Mouse (Mus musculus): ENCODE data around the gene Vps51. TPM values are rescaled to one million over a fixed set of nuclear protein-coding genes. Genes with fewer than 3 reads are reported as not detected.

Vps51 gene
- polyA plus RNA-seq, 1 experiment from 2014 or later = 73.2 TPM

Small RNA genes lying within 50 kb of the gene (microRNA-seq; reads per million reads assigned to microRNA genes)
- gene Mir6988 = not detected

Other genes starting within 250 kb of the Vps51 start
- gene Frmd8, start 202.0 kb downstream of the Vps51 start, polyA plus RNA-seq (2014; fragmentation: Nextera tagmentation; extraction: Ambion mirVana) = 9.4 and 12.7 TPM in 2 replicates
- 0.59 and 1.3 TPM in 2 replicates for gene Slc25a45, start 199.4 kb downstream of the Vps51 start, polyA plus RNA-seq (2014; fragmentation: Nextera tagmentation; extraction: Ambion mirVana)
- 11.4 and 12.8 TPM in 2 replicates for gene Tigd3, start 183.1 kb downstream of the Vps51 start, polyA plus RNA-seq (2014; fragmentation: Nextera tagmentation; extraction: Ambion mirVana)
- gene Dpf2, start 164.2 kb downstream of the Vps51 start, polyA plus RNA-seq (2014; fragmentation: Nextera tagmentation; extraction: Ambion mirVana) = 85.3 and 102 TPM in 2 replicates
- gene Cdc42ep2, start 152.4 kb downstream of the Vps51 start, polyA plus RNA-seq (2014; fragmentation: Nextera tagmentation; extraction: Ambion mirVana) = 16.7 and 17.4 TPM in 2 replicates
- gene Pola2, start 113.0 kb downstream of the Vps51 start, polyA plus RNA-seq (2014; fragmentation: Nextera tagmentation; extraction: Ambion mirVana) = 18.0 and 21.6 TPM in 2 replicates
- gene Slc22a20, start 91.1 kb downstream of the Vps51 start, polyA plus RNA-seq (2014; fragmentation: Nextera tagmentation; extraction: Ambion mirVana) = not detected in 2 replicates
- 3.4 and 7.0 TPM in 2 replicates for gene Capn1, start 61.3 kb downstream of the Vps51 start, polyA plus RNA-seq (2014; fragmentation: Nextera tagmentation; extraction: Ambion mirVana)
- gene Syvn1, start 30.7 kb downstream of the Vps51 start, polyA plus RNA-seq (2014; fragmentation: Nextera tagmentation; extraction: Ambion mirVana) = 29.3 and 35.3 TPM in 2 replicates
- gene Mrpl49, start 19.4 kb downstream of the Vps51 start, polyA plus RNA-seq (2014; fragmentation: Nextera tagmentation; extraction: Ambion mirVana) = 63.2 and 65.5 TPM in 2 replicates
- 538 and 563 TPM in 2 replicates for gene Fau, start 19.4 kb downstream of the Vps51 start, polyA plus RNA-seq (2014; fragmentation: Nextera tagmentation; extraction: Ambion mirVana)
- 34.3 and 34.8 TPM in 2 replicates for gene Znhit2, start 16.0 kb downstream of the Vps51 start, polyA plus RNA-seq (2014; fragmentation: Nextera tagmentation; extraction: Ambion mirVana)
- 53.4 and 63.7 TPM in 2 replicates for gene Tm7sf2, start 8.9 kb downstream of the Vps51 start, polyA plus RNA-seq (2014; fragmentation: Nextera tagmentation; extraction: Ambion mirVana)
- gene Tmem262, start 2.8 kb upstream of the Vps51 start, polyA plus RNA-seq (2014; fragmentation: Nextera tagmentation; extraction: Ambion mirVana) = 0.55 TPM in 1 of 2 replicates, not detected in the other
- 1.2 and 1.7 TPM in 2 replicates for gene Gm28374, start 5.0 kb upstream of the Vps51 start, polyA plus RNA-seq (2014; fragmentation: Nextera tagmentation; extraction: Ambion mirVana)
- gene Zfpl1, start 7.7 kb upstream of the Vps51 start, polyA plus RNA-seq (2014; fragmentation: Nextera tagmentation; extraction: Ambion mirVana) = 74.0 and 85.6 TPM in 2 replicates
- 3.0 and 3.5 TPM in 2 replicates for gene Cdca5, start 7.8 kb upstream of the Vps51 start, polyA plus RNA-seq (2014; fragmentation: Nextera tagmentation; extraction: Ambion mirVana)
- not detected in 2 replicates for gene AC131692.1, start 17.2 kb upstream of the Vps51 start, polyA plus RNA-seq (2014; fragmentation: Nextera tagmentation; extraction: Ambion mirVana)
- 0.44 and 0.52 TPM in 2 replicates for gene Naaladl1, start 28.6 kb upstream of the Vps51 start, polyA plus RNA-seq (2014; fragmentation: Nextera tagmentation; extraction: Ambion mirVana)
- 52.1 and 53.1 TPM in 2 replicates for gene Sac3d1, start 41.4 kb upstream of the Vps51 start, polyA plus RNA-seq (2014; fragmentation: Nextera tagmentation; extraction: Ambion mirVana)
- 63.9 and 72.8 TPM in 2 replicates for gene Snx15, start 51.1 kb upstream of the Vps51 start, polyA plus RNA-seq (2014; fragmentation: Nextera tagmentation; extraction: Ambion mirVana)
- not detected in 2 replicates for gene Batf2, start 63.8 kb upstream of the Vps51 start, polyA plus RNA-seq (2014; fragmentation: Nextera tagmentation; extraction: Ambion mirVana)
- gene Arl2, start 64.3 kb upstream of the Vps51 start, polyA plus RNA-seq (2014; fragmentation: Nextera tagmentation; extraction: Ambion mirVana) = 114 and 123 TPM in 2 replicates
- gene Majin, start 107.2 kb upstream of the Vps51 start, polyA plus RNA-seq (2014; fragmentation: Nextera tagmentation; extraction: Ambion mirVana) = 0.21 TPM in 1 of 2 replicates, not detected in the other
- not detected in 2 replicates for gene Gpha2, start 149.1 kb upstream of the Vps51 start, polyA plus RNA-seq (2014; fragmentation: Nextera tagmentation; extraction: Ambion mirVana)
- gene Ppp2r5b, start 158.6 kb upstream of the Vps51 start, polyA plus RNA-seq (2014; fragmentation: Nextera tagmentation; extraction: Ambion mirVana) = 150 and 154 TPM in 2 replicates
- gene Atg2a, start 164.4 kb upstream of the Vps51 start, polyA plus RNA-seq (2014; fragmentation: Nextera tagmentation; extraction: Ambion mirVana) = 16.0 and 16.1 TPM in 2 replicates
- gene Ehd1, start 199.5 kb upstream of the Vps51 start, polyA plus RNA-seq (2014; fragmentation: Nextera tagmentation; extraction: Ambion mirVana) = 53.4 and 74.8 TPM in 2 replicates
- 0.61 and 0.71 TPM in 2 replicates for gene Cdc42bpg, start 229.2 kb upstream of the Vps51 start, polyA plus RNA-seq (2014; fragmentation: Nextera tagmentation; extraction: Ambion mirVana)

All from neural tube, embryonic 14.5 days (tissue).